Mouse (Mus musculus): ENCODE results near the gene Ahcy. TPM values are rescaled to one million over a fixed set of nuclear protein-coding genes. Genes with fewer than 3 reads are reported as not detected.
A peak's percentile ranks its signal among the peaks of the same experiment; 100 is the strongest.

Ahcy gene
- polyA plus RNA-seq, 1 experiment, result 30.6 TPM

DNA sequence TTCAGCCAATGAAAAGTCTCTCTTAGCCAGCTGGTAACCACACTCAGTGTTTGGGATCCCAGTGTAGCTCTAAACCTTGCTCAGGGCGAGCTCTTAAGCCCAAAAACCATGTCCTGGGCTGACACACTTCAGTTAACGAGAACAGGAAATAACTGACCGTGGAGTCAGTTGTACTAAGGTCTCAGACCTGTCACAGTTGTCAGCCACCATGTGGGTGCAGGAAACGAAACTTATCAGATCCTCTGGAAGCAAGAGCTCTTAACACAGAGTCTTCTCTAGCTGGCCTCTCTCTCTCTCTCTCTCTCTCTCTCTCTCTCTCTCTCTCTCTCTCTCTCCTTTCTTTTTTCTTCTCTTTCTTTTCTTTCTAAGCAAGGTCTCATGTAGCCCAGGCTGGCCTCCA, 19.1 kb upstream of the Ahcy start:
- H3K27ac ChIP-seq (ENCODE audit: insufficient read depth, low read length), result no peak overlapping the region
- TF ChIP-seq POLR2A (IDR thresholded peaks at IDR 0.05; ENCODE audit: extremely low read depth, insufficient read depth, low read length) (no peak), CTCF (IDR thresholded peaks at IDR 0.05; ENCODE audit: extremely low read depth, insufficient read depth, low read length) (no peak)
- H3K4me1 ChIP-seq (ENCODE audit: control insufficient read depth, insufficient read depth, low read length), result no peaks in the 10 kb centered on the region
- no peak overlapping the region for H3K4me3 ChIP-seq (ENCODE audit: insufficient read depth, low read length)

DNA sequence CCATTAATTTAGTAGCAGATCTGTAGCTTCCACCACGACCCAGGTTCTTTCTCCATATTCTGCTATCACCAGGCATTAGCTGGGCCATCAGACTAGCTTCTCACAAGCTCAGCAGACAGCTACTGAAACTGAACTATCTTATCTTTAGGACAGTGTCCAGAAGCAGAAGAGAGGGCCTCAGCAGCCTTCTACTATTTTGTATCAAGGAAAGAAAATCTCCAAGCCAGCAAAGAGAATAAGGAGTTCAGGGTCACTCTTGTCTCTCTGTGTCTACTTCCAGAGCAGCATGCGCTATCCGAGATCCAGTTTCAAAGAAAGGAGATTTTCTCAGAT, 17.4 kb upstream of the Ahcy start:
- Histone ChIP-seq H3K4me3 (ENCODE audit: insufficient read depth, low read length) (no peak overlapping the region), H3K27ac (ENCODE audit: insufficient read depth, low read length) (no peak overlapping the region), H3K4me1 (ENCODE audit: control insufficient read depth, insufficient read depth, low read length) (no peaks in the 10 kb centered on the region)
- TF ChIP-seq CTCF (IDR thresholded peaks at IDR 0.05; ENCODE audit: extremely low read depth, insufficient read depth, low read length) (no peak), POLR2A (IDR thresholded peaks at IDR 0.05; ENCODE audit: extremely low read depth, insufficient read depth, low read length) (no peak)

DNA sequence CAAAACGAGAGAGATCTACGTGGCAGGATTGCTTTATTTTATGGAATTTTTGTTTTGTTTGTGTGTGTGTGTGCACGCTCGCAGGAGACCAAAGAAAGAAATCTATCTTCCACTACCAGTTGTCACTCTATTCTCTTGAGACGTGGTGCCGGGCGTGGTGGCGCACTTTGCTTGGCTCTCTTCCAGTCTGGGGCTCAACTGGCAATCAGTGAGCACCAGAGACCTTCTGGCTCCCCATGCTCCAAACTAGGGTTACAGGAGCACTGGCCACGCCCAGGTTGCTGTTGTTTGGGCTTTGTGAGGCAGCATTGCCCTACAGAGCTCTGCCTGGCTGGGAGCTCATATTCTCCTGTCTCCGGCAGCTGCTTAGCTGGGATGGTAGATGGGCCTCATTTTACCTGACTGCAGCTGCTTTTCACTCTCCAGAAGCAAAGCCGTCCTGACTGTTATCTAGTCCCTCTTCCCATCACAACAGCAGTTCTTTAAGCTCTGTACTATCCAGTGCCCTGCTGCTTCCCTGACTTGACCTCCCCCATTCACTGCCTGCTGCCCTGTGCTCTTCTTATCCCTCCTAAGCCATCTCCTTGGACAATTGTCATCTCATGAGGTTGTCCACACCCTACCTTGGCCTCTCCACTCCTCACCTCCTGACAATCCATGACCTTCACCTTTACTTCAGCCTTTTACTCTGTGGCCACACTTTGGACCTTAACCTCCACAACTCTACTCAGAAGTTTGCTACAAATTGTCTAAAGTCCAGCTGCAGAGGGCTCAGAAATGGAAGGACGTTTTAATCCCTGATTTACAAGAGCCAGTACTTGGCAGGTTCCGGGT, 16.8 kb upstream of the Ahcy start:
- H3K4me3 ChIP-seq (ENCODE audit: insufficient read depth, low read length), result no peak overlapping the region
- no peak for TF ChIP-seq CTCF (IDR thresholded peaks at IDR 0.05; ENCODE audit: extremely low read depth, insufficient read depth, low read length)
- TF ChIP-seq POLR2A (IDR thresholded peaks at IDR 0.05; ENCODE audit: extremely low read depth, insufficient read depth, low read length), result no peak
- no peaks in the 10 kb centered on the region for H3K4me1 ChIP-seq (ENCODE audit: control insufficient read depth, insufficient read depth, low read length)
- no peak overlapping the region for H3K27ac ChIP-seq (ENCODE audit: insufficient read depth, low read length)

DNA sequence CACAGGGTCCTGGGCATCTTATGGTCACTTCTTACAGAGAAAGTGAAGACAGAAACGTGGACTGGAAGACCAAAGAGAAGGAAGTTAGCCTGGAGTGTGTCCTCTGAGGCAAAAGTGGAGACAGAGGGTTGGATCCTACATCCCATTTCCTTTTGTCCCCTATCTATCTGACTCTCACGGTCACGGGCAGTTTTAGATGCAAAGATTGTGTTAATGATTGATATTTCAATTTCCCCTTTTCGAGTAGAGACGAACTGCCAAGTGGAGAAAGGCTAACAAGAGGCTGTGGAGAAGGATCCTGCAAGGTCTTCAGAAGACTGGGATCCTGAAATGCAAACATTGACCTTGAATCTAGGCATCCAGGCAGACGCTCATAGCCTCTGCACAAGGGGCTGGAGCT, 14.0 kb upstream of the Ahcy start:
- TF ChIP-seq POLR2A (IDR thresholded peaks at IDR 0.05; ENCODE audit: extremely low read depth, insufficient read depth, low read length) (no peak), CTCF (IDR thresholded peaks at IDR 0.05; ENCODE audit: extremely low read depth, insufficient read depth, low read length) (no peak)
- H3K4me3 ChIP-seq (ENCODE audit: insufficient read depth, low read length), result no peak overlapping the region
- H3K27ac ChIP-seq (ENCODE audit: insufficient read depth, low read length), result no peak overlapping the region
- no peaks in the 10 kb centered on the region for H3K4me1 ChIP-seq (ENCODE audit: control insufficient read depth, insufficient read depth, low read length)

DNA sequence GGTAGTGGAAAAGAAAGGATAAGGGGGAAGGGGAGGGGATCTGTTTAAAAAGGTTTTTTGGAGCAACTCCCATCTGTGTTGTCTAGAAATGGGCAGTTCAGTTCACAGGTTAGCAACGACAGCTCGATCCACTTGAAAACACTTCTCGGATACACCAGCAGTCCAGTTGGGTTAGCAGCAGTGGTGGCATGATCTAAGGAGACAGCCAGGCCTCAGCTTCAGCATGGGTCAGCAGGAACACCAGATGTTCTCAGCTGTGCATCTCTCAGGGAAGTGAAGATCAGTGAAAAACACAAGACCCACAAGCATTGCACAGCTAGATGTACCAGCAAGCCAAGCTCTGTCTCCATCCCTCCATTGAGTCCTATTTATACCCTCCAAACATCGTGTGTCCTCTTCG, 12.0 kb upstream of the Ahcy start:
- H3K27ac ChIP-seq (ENCODE audit: insufficient read depth, low read length), result no peak overlapping the region
- no peaks in the 10 kb centered on the region for H3K4me1 ChIP-seq (ENCODE audit: control insufficient read depth, insufficient read depth, low read length)
- TF ChIP-seq CTCF (IDR thresholded peaks at IDR 0.05; ENCODE audit: extremely low read depth, insufficient read depth, low read length), result no peak
- TF ChIP-seq POLR2A (IDR thresholded peaks at IDR 0.05; ENCODE audit: extremely low read depth, insufficient read depth, low read length), result no peak
- H3K4me3 ChIP-seq (ENCODE audit: insufficient read depth, low read length), result no peak overlapping the region

DNA sequence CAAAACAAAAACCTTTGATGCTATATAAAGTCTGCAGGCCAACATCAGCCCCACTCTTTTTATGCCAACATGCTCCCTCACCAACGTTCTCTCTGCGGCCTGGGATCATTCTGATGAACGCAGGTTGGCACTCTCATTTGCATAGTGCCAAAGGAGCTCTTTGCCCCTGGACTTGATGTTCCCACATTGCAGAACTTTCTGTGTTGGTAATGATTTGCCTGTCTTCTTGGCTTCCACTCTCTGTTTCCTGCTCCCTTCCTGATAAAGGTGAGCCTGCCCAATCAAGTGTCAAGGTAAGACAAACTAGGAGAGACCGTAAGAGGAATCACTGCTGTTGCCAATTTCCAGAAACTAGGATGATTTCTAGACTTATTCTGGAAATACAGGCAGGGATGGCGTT, 10.2 kb upstream of the Ahcy start:
- TF ChIP-seq POLR2A (IDR thresholded peaks at IDR 0.05; ENCODE audit: extremely low read depth, insufficient read depth, low read length), result no peak
- TF ChIP-seq CTCF (IDR thresholded peaks at IDR 0.05; ENCODE audit: extremely low read depth, insufficient read depth, low read length), result no peak
- Histone ChIP-seq H3K27ac (ENCODE audit: insufficient read depth, low read length) (no peak overlapping the region), H3K4me3 (ENCODE audit: insufficient read depth, low read length) (no peak overlapping the region), H3K4me1 (ENCODE audit: control insufficient read depth, insufficient read depth, low read length) (no peaks in the 10 kb centered on the region)

DNA sequence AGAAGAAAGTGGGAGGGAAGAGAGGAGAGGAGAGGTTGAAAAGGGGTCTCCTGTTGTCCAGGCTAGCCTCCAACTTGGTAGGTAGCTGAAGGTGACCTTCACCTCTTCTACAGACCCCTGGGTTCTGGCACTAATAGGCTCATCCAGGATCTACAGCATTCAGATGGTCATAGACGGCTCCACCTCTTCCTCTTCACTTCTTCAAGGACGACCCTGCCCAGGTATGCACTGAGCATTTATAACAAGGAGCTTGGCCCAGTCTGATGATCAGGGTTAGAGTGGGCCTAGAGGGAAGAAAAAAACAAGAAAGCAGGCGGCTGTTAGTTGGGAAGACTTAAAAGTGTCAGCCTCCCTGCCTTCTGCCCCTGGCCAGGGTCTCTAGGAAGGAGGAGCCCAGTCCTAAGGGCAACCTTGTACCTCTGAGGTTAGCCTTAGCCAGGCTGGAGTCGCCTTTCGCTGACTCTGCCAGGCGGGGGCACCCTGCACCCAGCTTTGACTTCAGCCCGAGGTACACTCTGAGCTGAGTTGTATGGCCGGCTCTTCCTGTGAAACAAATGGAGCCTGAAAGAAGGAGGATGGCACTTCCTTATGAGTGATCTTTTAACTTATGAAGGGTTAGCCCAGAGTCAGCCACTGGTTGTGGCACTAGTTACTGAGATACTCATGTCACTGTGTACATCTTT, 8.0 kb upstream of the Ahcy start:
- Histone ChIP-seq H3K4me1 (ENCODE audit: control insufficient read depth, insufficient read depth, low read length) (no peaks in the 10 kb centered on the region), H3K27ac (ENCODE audit: insufficient read depth, low read length) (no peak overlapping the region), H3K4me3 (ENCODE audit: insufficient read depth, low read length) (no peak overlapping the region)
- TF ChIP-seq CTCF (IDR thresholded peaks at IDR 0.05; ENCODE audit: extremely low read depth, insufficient read depth, low read length), result peak; percentile 66
- TF ChIP-seq POLR2A (IDR thresholded peaks at IDR 0.05; ENCODE audit: extremely low read depth, insufficient read depth, low read length), result no peak

DNA sequence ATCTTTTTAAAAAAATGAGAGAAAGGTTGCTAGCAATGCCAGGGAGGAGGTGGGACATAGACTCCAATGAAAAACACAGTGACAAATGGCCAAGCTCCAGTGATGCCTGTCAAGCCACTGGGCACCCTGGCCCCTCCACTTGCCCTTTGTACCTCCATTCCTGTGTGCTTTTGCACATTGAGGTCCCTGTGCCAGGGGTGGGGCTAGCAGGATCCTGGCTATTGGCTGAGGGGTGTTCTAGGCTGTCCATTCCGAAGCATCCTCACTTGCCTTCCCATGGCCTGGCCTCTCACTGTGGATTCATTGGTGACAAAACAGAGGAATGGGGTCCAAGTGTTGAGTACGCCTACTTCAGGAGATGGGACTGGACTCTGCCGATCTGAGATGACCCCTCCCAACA, 6.8 kb upstream of the Ahcy start:
- no peak overlapping the region for H3K27ac ChIP-seq (ENCODE audit: insufficient read depth, low read length)
- no peaks in the 10 kb centered on the region for H3K4me1 ChIP-seq (ENCODE audit: control insufficient read depth, insufficient read depth, low read length)
- TF ChIP-seq CTCF (IDR thresholded peaks at IDR 0.05; ENCODE audit: extremely low read depth, insufficient read depth, low read length) (no peak), POLR2A (IDR thresholded peaks at IDR 0.05; ENCODE audit: extremely low read depth, insufficient read depth, low read length) (no peak)
- no peak overlapping the region for H3K4me3 ChIP-seq (ENCODE audit: insufficient read depth, low read length)

DNA sequence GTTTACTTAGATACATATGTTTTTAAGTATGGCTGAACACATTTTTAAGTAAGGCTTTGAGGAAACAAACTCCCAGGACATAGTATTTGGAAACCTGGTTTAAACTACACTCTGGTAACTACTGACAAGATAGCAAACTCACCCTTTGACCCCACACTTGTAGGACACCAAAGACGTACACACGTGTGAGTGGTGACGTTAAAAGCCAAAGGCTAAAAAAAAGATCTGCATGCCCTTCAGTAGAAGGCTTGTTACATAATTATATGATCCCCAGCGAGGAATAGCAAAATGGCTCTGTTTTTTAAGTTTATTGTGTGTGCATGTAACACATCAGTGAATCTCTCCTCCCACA, 5.9 kb upstream of the Ahcy start:
- Histone ChIP-seq H3K4me3 (ENCODE audit: insufficient read depth, low read length) (no peak overlapping the region), H3K4me1 (ENCODE audit: control insufficient read depth, insufficient read depth, low read length) (peaks cover 2% of the 10 kb centered on the region; the same call in 1 of the 2 replicates), H3K27ac (ENCODE audit: insufficient read depth, low read length) (no peak overlapping the region)
- TF ChIP-seq CTCF (IDR thresholded peaks at IDR 0.05; ENCODE audit: extremely low read depth, insufficient read depth, low read length), result no peak
- no peak for TF ChIP-seq POLR2A (IDR thresholded peaks at IDR 0.05; ENCODE audit: extremely low read depth, insufficient read depth, low read length)

Measured in cortical plate, adult 2 months (tissue).